Mouse (Mus musculus) myocyte (in vitro differentiated cells): ENCODE results near the gene Grwd1. TPM values are rescaled to one million over a fixed set of nuclear protein-coding genes. Genes with fewer than 3 reads are reported as not detected.

Experiments
- H3K27me3 ChIP-seq: one replicate; pipeline ENCODE4 v1.6.1; 2011; ENCODE audit not compliant: control insufficient read depth, insufficient read depth, insufficient read length
- H3K36me3 ChIP-seq: one replicate; pipeline ENCODE4 v1.6.1; 2011; ENCODE audit not compliant: control insufficient read depth, insufficient read depth
- H3K4me2 ChIP-seq: one replicate; pipeline ENCODE4 v1.6.1; 2011; ENCODE audit warnings: low read depth, control low read depth
- H3K4me3 ChIP-seq: one replicate; pipeline ENCODE4 v1.5.1; 2011; ENCODE audit warnings: mild to moderate bottlenecking, control low read depth, moderate library complexity
- H3K79me2 ChIP-seq: one replicate; pipeline ENCODE4 v1.6.1; 2011; ENCODE audit not compliant: control insufficient read depth, insufficient read depth
- H3ac ChIP-seq: one replicate; pipeline ENCODE4 v1.6.1; 2011; ENCODE audit not compliant: control insufficient read depth, insufficient read length
- CEBPB ChIP-seq: IDR thresholded peaks from 2 replicates; pipeline ENCODE4 v1.6.1; 2011; ENCODE audit warnings: mild to moderate bottlenecking, moderate library complexity; ENCODE audit not compliant: poor library complexity, insufficient read depth, severe bottlenecking
- E2F4 ChIP-seq: IDR thresholded peaks from one replicate; pipeline ENCODE4 v1.6.1; 2011; ENCODE audit warnings: mild to moderate bottlenecking, control low read depth, moderate library complexity; ENCODE audit not compliant: insufficient read depth
- MAX ChIP-seq: IDR thresholded peaks from one replicate; pipeline ENCODE4 v1.6.1; 2011; ENCODE audit warnings: low read depth, mild to moderate bottlenecking, control low read depth
- MYOD1 ChIP-seq, 3 experiments: IDR thresholded peaks; one replicate each; pipeline ENCODE4 v1.6.1; 2011; ENCODE audit warnings: control low read depth in 2 of 3, low read depth in 2 of 3, mild to moderate bottlenecking in 2 of 3, moderate library complexity in 1 of 3; ENCODE audit not compliant: insufficient read length in 2 of 3, control insufficient read depth in 1 of 3
- MYOG ChIP-seq, 3 experiments: IDR thresholded peaks; one replicate each; pipeline ENCODE4 v1.6.1; 2011; ENCODE audit warnings: control low read depth in 2 of 3, low read depth in 2 of 3, mild to moderate bottlenecking in 2 of 3; ENCODE audit not compliant: insufficient read length in 2 of 3, control insufficient read depth in 1 of 3, insufficient read depth in 1 of 3
- POLR2A ChIP-seq: IDR thresholded peaks from one replicate; pipeline ENCODE4 v1.6.1; 2011; ENCODE audit warnings: low read depth, mild to moderate bottlenecking, control low read depth, moderate library complexity; ENCODE audit not compliant: insufficient read length
- POLR2AphosphoS2 ChIP-seq: IDR thresholded peaks from one replicate; pipeline ENCODE4 v1.6.1; 2011; ENCODE audit warnings: low read depth, control low read depth; ENCODE audit not compliant: insufficient read length
- REST ChIP-seq: IDR thresholded peaks from one replicate; pipeline ENCODE4 v1.6.1; 2011; ENCODE audit warnings: mild to moderate bottlenecking, control low read depth, moderate library complexity; ENCODE audit not compliant: insufficient read depth, insufficient read length
- SRF ChIP-seq: IDR thresholded peaks from one replicate; pipeline ENCODE4 v1.6.1; 2011; ENCODE audit warnings: low read depth; ENCODE audit not compliant: control insufficient read depth, insufficient read length
- TCF12 ChIP-seq: IDR thresholded peaks from one replicate; pipeline ENCODE4 v1.6.1; 2011; ENCODE audit warnings: mild to moderate bottlenecking, control low read depth; ENCODE audit not compliant: poor library complexity, insufficient read depth, severe bottlenecking
- TCF3 ChIP-seq: IDR thresholded peaks from one replicate; pipeline ENCODE4 v1.6.1; 2011; ENCODE audit warnings: low read depth, control low read depth; ENCODE audit not compliant: insufficient read length
- USF1 ChIP-seq: IDR thresholded peaks from one replicate; pipeline ENCODE4 v1.6.1; 2011; ENCODE audit warnings: low read depth, mild to moderate bottlenecking, control low read depth, moderate library complexity
- polyA plus RNA-seq: library from polyadenylated mRNA; unstranded; fragments of >200 nt; fragmentation: generic; extraction: Trizol; gene quantifications from one replicate; pipeline ENCODE4 v1.2.1, GENCODE M21; 2012; ENCODE audit warnings: missing spikeins

The Grwd1 gene
- polyA plus RNA-seq, 1 experiment: 36.2 TPM

DNA sequence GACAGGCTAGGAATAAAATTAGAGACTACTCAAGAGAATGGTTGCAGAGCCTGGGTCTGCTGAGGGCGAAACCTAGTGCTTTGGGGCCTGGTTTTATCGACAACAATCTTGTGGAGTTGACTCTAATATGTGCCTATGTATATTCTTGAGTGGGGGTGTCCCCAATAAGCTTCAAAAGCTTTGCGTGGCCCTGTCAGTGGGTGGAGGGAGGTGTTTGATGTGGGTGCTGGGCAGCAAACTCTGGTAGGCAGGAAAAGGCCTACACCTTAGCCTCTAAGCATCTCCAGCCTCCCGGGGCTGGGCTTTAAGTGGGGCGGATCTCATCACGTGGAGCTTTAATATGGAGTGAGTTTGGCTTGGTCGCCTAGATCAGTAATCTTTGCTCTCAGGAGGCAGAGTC is 31.8 kb downstream of the Grwd1 start:
- no peak overlapping the region for H3K4me3 ChIP-seq

DNA sequence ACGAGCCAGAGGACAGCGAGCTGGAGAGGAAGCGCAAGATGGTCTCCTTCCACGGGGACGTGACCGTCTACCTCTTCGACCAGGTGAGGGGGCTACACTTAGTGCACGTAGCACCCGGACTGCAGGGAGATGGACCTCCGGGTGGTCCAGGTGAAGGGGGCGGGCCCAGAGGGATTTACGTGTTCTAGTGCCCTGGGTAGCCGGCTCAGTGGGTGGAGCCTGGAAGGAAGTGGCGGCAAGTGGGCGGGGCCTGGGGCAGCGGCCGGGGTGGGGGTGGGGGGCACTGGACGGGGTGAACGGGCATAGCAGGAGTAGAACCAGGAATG is 32.3 kb downstream of the Grwd1 start:
- Histone ChIP-seq H3K27me3 (peaks cover 18% of the 10 kb centered on the region), H3K4me3 (no peak overlapping the region), H3K4me2 (no peak overlapping the region), H3K79me2 (no peaks in the 10 kb centered on the region), H3K36me3 (no peaks in the 10 kb centered on the region), H3ac (no peak overlapping the region)
- TF ChIP-seq POLR2A (no peak), REST (no peak), CEBPB (no peak), SRF (no peak), MYOD1 (IDR thresholded peaks at IDR 0.05; ENCODE audit: control insufficient read depth in 1 of 3, insufficient read length in 2 of 3, low read depth in 2 of 3) (no peak)

More for the DNA sequence above, 31.8 kb downstream of the Grwd1 start:
- no peak overlapping the region for H3ac ChIP-seq
- peaks cover 18% of the 10 kb centered on the region for H3K27me3 ChIP-seq
- H3K36me3 ChIP-seq: no peaks in the 10 kb centered on the region
- no peaks in the 10 kb centered on the region for H3K79me2 ChIP-seq
- no peak for TF ChIP-seq TCF12
- no peak for TF ChIP-seq SRF
- no peak for TF ChIP-seq TCF3
- TF ChIP-seq MYOG (IDR thresholded peaks at IDR 0.05; ENCODE audit: control insufficient read depth in 1 of 3, insufficient read depth in 1 of 3, insufficient read length in 2 of 3, low read depth in 2 of 3): no peak
- no peak for TF ChIP-seq E2F4
- no peak for TF ChIP-seq MYOD1 (IDR thresholded peaks at IDR 0.05; ENCODE audit: control insufficient read depth in 1 of 3, insufficient read length in 2 of 3, low read depth in 2 of 3)
- no peak for TF ChIP-seq POLR2AphosphoS2
- no peak for TF ChIP-seq CEBPB
- TF ChIP-seq USF1: no peak
- no peak for TF ChIP-seq MAX
- TF ChIP-seq REST: no peak
- no peak for TF ChIP-seq POLR2A
- no peak overlapping the region for H3K4me2 ChIP-seq

DNA sequence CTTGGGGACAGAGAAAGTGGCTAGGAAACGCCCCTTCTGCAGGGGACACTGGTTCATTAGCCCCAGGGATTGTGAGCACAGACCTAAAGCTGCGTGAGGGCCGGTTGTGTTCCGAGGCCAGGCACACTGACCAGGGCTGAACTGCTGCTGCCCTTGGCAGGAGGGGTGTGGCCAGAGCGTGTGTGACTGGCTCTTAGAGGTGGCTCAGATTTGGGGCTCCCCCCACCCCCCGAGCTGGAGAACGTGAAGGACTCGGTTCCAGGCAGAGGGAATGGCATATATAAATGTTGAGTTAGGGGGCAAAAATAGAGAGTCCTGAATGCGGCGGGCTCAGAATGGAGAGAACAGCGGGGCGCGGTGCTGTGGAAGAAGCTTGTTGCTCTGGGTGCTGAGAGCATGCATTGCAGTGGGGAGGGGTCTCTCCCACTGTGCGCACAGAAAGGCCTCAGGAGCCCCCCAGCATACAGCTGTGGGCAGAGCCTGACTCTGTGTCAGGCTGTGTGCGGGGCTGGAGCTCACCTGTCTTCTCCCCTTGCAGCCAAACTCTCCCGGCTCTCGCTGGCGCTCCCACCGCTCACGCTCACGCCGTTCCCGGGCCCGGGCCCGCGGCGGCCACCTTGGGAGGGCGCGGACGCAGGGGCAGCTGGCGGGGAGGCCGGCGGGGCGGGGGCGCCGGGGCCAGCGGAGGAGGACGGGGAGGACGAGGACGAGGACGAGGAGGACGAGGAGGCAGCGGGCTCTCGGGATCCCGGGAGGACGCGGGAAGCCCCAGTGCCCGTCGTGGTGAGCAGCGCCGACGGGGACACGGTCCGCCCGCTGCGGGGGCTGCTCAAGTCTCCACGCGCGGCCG is 32.9 kb downstream of the Grwd1 start:
- no peaks in the 10 kb centered on the region for H3K36me3 ChIP-seq
- H3K27me3 ChIP-seq: peaks cover 18% of the 10 kb centered on the region
- H3K4me2 ChIP-seq: no peak overlapping the region
- no peak overlapping the region for H3ac ChIP-seq
- no peaks in the 10 kb centered on the region for H3K79me2 ChIP-seq
- TF ChIP-seq MYOD1 (IDR thresholded peaks at IDR 0.05; ENCODE audit: control insufficient read depth in 1 of 3, insufficient read length in 2 of 3, low read depth in 2 of 3) (no peak), TCF12 (no peak), POLR2A (no peak)
- no peak overlapping the region for H3K4me3 ChIP-seq

DNA sequence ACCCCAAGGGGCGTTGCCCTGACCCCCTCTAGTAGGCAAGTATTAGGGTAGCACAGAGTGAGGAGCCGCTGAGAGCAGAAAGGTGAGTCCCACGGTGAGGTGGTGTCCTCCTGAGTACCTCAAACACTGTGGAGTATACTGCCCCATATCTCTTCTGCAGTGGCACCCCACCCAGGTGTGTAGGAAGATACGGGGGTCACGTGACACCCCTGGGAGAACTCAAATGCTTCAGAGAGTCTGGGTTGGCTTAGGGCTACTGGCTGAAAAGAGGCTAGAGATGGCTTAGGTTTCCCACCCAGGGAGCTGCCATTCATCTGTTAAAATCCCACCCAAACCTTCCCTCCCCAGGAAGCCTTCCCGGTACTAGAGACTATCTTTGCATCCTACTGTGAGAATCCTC is 33.8 kb downstream of the Grwd1 start:
- H3K4me3 ChIP-seq: no peak overlapping the region
- H3ac ChIP-seq: no peak overlapping the region
- H3K4me2 ChIP-seq: no peak overlapping the region
- TF ChIP-seq USF1 (no peak), E2F4 (no peak), CEBPB (no peak), REST (no peak), TCF12 (no peak), MYOD1 (IDR thresholded peaks at IDR 0.05; ENCODE audit: control insufficient read depth in 1 of 3, insufficient read length in 2 of 3, low read depth in 2 of 3) (no peak), POLR2A (no peak), MAX (no peak), SRF (no peak), POLR2AphosphoS2 (no peak), TCF3 (no peak)
- no peaks in the 10 kb centered on the region for H3K36me3 ChIP-seq
- peaks cover 23% of the 10 kb centered on the region for H3K27me3 ChIP-seq
- H3K79me2 ChIP-seq: no peaks in the 10 kb centered on the region

DNA sequence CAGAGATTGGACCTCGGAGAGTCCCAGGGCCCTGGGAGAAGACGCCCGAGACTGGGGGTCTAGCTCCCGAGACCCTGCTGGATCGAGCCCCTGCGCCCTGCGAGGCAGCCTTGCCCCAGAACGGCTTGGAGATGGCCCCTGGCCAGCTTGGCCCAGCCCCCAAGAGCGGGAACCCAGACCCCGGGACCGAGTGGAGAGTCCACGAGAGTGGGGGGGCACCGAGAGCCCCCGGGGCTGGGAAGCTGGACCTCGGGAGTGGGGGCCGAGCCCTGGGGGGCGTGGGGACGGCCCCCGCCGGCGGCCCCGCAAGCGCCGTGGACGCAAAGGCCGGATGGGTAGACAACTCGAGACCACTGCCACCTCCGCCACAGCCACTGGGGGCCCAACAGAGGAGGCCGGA is 35.8 kb downstream of the Grwd1 start:
- no peak overlapping the region for H3K4me3 ChIP-seq
- no peak for TF ChIP-seq MYOD1 (IDR thresholded peaks at IDR 0.05; ENCODE audit: control insufficient read depth in 1 of 3, insufficient read length in 2 of 3, low read depth in 2 of 3)
- no peak for TF ChIP-seq E2F4
- TF ChIP-seq TCF3: no peak
- H3K4me2 ChIP-seq: no peak overlapping the region
- H3K27me3 ChIP-seq: peaks cover 23% of the 10 kb centered on the region
- no peak overlapping the region for H3ac ChIP-seq
- H3K36me3 ChIP-seq: no peaks in the 10 kb centered on the region
- no peaks in the 10 kb centered on the region for H3K79me2 ChIP-seq
